In the genomic region with DNA sequence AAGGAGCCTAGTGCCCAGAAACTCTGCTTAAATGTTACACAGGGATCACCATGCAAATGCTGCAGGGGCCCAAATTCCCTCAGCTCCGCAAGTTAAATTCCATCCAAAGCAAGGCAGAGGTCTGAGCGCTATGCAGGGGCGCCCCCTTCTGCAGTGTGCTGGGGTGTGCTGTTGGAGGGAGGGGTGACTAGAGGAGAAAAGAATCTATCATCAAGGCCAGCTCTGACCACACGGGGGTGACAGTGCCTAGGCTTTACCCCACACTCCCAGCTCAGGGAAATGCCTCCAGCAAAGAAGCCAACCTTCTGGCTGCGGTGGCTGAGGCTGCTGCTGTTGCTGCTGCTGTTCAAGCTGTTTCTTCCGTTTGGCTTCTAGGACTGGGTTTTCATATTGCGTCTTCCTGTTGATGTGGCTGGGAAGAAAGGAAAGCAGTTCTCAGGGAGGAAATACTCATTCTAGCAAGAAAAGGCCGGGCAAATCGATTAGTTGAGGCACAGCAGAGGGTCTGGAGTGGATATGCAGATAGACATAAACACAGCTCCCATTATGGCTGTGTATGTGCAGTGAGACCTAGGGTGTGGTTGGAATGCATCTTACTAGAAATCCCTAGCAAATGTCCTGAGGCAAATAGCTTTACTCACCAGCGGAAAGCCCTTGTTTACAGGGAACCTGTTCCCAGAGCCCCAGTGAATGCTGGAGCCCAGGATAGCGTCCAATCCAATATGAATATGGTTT, we compare ENCODE assay signal across 8 mouse cellular contexts.
DNase-seq lines count a peak whose midpoint lies in the region; ATAC-seq and TF ChIP-seq lines count a peak whose summit lies in the region.

No protein-coding gene starts in this region.

- intact Hi-C loops in heart, postnatal 36 days (cut with DNase I): loop anchor here (1.0 to 5.0 kb wide), 3 partner anchors 228 to 645 kb away; no protein-coding TSS in a partner anchor

- WGBS in cerebellum, adult 2 months: 32% methylated on average over 11 of the region's 11 CpGs
- WGBS in liver, embryonic 16.5 days (ENCODE audit: insufficient replicate concordance): 19% methylated on average over 11 of the region's 11 CpGs

- no peak overlapping the region for H3K9ac ChIP-seq in liver, embryonic 16.5 days (ENCODE audit: low read depth, low read length)

- ATAC-seq in liver, embryonic 16.5 days (ENCODE audit: low read depth): peak; percentile 79

- no peaks in the 10 kb centered on the region for H3K27me3 ChIP-seq in cerebellum, adult 2 months (ENCODE audit: control insufficient read depth, insufficient read depth, low read length)
- H3K27me3 ChIP-seq in liver, embryonic 16.5 days (ENCODE audit: control insufficient read depth, insufficient read depth, low read depth, low read length): no peaks in the 10 kb centered on the region

- DNase-seq in MN1 (ENCODE audit: low spot score): peak; percentile 65
- DNase-seq in cerebellum, adult 2 months: peak; percentile 78
- peak; percentile 83 for DNase-seq in forelimb bud, embryonic 11.5 days (ENCODE audit: low read depth, low spot score)
- peak; percentile 69 to 71 for DNase-seq in heart, postnatal 36 days
- peak; percentile 81 to 95 for DNase-seq in layer of hippocampus, adult 18-20 months (ENCODE audit: low spot score in 2 of 2)
- peak; percentile 63 for DNase-seq in ovary, adult 18-20 months (ENCODE audit: low spot score)
- DNase-seq in thymus, postnatal 36 days: peak; percentile 8 to 20

- TF ChIP-seq POLR2A in cerebellum, adult 2 months (IDR thresholded peaks at IDR 0.05; ENCODE audit: borderline replicate concordance, insufficient read depth, low read length): no peak

- H3K27ac ChIP-seq in cerebellum, adult 2 months (ENCODE audit: insufficient read depth, low read length): no peak overlapping the region
- no peak overlapping the region for H3K27ac ChIP-seq in liver, embryonic 16.5 days (ENCODE audit: low read length)

- peak; percentile 96 for TF ChIP-seq CTCF in cerebellum, adult 2 months (IDR thresholded peaks at IDR 0.05; ENCODE audit: borderline replicate concordance, insufficient read depth, low read depth, low read length)

- H3K4me3 ChIP-seq in cerebellum, adult 2 months (replicated peaks; ENCODE audit: insufficient read depth, low read depth, low read length): no peak overlapping the region
- H3K4me3 ChIP-seq in liver, embryonic 16.5 days (ENCODE audit: low read depth, low read length): no peak overlapping the region

- no peak overlapping the region for H3K4me2 ChIP-seq in liver, embryonic 16.5 days (ENCODE audit: low read depth, low read length)

- no peaks in the 10 kb centered on the region for H3K4me1 ChIP-seq in cerebellum, adult 2 months (ENCODE audit: control insufficient read depth, insufficient read depth, low read length)
- no peaks in the 10 kb centered on the region for H3K4me1 ChIP-seq in liver, embryonic 16.5 days (ENCODE audit: control insufficient read depth, low read depth, low read length)

- H3K36me3 ChIP-seq in liver, embryonic 16.5 days (ENCODE audit: control insufficient read depth, insufficient read depth): no peaks in the 10 kb centered on the region

- no peaks in the 10 kb centered on the region for H3K9me3 ChIP-seq in liver, embryonic 16.5 days (replicated peaks; ENCODE audit: control insufficient read depth, low read length)

Comparison
In these comparisons a context has a peak if more than half of its experiments do, and no peak if none do; other contexts are left out.
1. DNase-seq: peak in every context shown above with its lines; median percentile 88 in layer of hippocampus, adult 18-20 months; 83 in forelimb bud, embryonic 11.5 days; 78 in cerebellum, adult 2 months; 70 in heart, postnatal 36 days; 65 in MN1; 63 in ovary, adult 18-20 months; 14 in thymus, postnatal 36 days.